Mouse (Mus musculus) embryo, embryonic 10 days (tissue): ENCODE results near the gene Tmem107.
"Not testable (repeated sequence)": the region's sequence is repeated elsewhere in the genome, so short reads cannot be mapped to it uniquely, and the experiment has no call there.

Source experiments
- DNase-seq: peaks from one replicate; pipeline ENCODE4 v3.0.0-alpha.2; 2015; ENCODE audit warnings: low spot score

The Tmem107 gene

DNA sequence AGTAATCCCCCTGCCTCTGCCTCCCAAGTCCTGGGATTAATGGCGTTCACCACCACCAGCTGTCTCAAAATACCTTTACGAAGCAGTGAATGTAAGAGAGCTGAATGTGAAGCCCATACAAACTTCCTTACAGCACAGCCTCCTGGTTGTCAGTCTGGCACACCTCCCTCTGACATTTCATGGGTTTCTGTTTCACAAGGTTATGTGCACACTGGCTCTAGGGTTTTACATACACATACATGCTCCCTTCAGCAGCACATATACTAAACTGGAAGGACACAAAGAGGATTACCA lies 4.1 kb downstream of the Tmem107 start:
- DNase-seq, result no peak

DNA sequence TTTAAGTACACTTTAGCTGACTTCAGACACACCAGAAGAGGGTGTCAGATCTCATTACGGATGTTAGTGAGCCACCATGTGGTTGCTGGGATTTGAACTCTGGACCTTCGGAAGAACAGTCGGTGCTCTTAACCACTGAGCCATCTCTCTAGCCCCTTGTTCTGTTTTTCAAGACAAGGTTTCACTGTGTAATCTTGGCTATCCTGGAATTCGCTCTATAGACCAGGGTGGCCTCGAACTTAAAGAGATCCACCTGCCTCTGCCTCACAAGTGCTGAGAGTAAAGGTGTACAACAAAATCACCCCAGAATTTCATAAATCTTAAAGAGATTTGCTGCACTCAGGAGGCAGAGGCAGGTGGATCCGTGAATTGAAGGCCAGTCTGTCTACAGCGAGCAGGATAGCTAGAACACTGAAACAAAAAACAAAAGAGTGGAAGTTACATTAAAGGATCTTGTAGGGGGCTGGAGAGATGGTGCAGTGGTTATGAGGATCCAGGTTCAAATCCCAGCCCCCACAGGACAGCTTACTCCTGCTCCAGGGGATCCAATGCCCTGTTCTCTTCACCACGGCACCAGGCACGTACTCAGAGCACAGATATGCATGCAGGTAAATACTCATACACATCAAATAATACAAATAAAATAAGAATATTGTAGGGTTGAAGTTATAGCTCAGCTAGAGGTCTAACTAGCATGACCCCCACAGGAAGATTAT lies 5.3 kb downstream of the Tmem107 start:
- DNase-seq, result peak; percentile 60

DNA sequence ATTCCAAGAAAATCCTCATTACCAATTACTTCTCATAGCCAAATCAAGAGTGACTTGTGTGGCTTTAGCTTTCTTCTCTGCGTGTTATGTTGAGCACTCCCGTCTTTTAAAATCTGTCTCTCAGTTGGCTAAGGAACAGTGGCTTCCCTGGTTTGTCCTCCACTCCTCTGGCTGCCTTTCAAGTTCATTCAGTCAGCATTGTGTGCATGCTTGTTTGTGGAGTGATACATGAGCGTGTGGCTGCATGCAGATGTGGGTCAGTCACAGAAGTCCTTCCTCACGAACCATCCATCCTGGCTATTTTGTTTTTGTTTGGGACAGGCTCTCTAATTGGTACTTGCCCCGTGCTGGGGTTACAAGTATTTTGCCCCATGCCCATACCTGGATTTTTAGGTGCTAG lies 6.0 kb downstream of the Tmem107 start:
- DNase-seq, result no peak

DNA sequence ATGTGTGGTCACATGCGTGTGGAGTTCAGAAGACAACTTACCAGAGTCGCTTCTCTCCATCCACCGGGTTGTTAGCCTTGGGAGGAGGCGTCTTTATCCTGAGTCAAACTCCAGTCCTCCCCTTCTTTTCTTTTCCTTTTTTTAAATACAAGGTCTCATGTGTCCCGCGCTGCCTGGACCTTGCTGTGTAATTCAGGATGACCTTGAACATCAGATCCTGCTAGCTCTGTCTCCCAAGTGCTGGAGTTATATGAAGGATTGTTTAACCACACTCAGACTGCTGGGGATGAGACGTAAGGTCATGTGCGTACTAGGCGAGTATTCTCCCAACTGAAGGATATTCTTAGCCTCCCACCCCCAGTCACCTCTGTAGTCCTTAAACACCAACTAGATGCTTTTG lies 6.7 kb downstream of the Tmem107 start:
- no peak for DNase-seq

DNA sequence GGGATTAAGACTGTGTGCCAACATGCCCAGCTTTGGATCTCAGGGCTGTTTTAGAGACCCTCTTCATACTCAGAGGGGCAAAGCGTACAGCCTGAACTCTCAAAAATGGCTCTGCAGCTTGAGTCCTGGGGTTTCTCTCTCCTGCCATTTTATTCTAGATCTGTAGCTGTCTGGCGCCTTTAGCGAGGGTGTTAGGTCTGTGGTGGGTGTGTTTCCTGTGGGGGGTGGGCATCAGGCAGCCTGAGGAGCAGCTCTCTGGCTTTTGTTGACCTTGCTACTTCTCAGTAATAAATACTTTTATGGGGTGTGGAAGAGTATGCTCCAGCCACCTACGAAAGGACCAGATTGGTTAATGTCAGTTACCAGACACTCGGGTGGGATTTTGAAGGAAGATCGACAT lies 7.4 kb downstream of the Tmem107 start:
- DNase-seq, result no peak

DNA sequence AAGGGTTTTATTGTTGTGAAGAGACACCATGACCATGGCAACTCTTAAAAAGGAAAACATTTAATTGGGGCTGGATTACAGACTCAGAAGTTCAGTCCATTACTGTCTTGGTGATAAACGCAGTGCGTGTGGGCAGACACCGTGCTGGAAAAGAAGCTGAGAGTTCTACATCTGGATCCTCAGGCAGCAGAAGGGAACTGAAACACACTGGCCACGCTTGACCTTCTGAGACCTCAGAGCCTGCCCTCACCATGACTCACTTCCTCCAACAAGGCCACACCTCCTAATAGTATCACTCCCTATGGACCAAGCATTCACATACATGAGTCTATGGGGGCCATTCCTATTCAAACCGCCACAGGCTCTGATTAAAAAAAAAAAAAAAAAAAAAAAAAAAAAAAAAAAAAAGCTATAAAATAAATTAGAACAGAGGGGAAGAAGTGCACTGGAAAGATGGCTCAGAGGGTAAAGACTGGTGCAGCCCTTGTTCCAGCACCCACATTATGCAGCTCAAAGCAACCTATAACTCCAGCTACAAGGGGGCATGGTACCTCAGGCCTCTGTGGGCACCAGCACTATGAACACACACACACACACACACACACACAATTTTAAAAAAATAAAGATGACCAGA lies 8.3 kb downstream of the Tmem107 start:
- DNase-seq, result peak; percentile 49

DNA sequence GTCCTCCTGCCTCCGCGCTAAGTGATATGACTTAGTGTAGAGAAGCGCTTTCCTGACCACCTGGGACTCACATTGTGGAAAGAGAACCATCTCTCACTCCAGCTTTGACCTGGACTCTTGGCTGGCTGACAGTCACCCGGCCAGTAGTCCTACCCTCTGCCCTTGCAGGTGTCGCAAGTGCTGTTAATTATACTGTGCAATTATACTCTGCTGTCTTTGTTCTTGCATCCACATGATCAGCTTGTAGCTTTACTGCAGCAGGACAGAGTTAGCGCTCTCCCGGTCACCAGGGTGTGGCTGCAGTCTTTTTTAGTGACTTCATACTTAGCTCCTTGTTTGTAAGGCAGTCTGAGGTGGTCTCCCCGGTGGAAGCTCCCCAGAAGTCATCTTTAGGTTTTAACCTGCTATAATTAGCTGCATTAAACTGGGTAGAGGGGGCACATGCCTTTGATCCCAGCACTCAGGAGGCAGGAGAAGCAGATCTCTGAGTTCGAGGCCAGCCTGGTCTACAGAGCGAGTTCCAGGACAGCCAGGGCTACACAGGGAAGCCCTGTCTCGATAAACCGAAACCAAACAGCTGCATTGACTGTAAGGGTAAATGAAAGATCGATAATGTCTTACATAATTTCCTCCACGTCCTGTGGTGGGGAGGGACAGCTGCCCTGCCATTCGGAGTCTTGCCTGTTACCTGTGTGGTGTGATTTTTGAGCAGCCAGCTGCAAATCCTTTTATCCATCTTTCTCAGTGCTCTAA lies 9.7 kb downstream of the Tmem107 start:
- no peak for DNase-seq

DNA sequence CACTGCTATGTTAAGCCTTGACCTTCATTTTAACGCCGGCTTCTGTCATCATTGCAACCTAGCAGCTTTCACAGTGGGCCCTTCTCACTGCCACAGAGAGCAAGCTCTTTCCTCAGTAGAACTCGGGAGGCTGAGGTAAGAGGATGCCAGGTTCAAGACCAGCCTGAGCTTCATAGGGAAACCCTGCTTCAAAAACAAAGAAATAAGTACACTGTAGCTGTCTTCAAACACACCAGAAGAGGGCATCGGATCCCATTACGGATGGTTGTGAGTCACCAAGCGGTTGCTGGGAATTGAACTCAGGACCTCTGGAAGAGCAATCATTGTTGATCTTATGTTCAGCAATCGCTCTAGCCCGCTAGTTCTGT lies 10.2 kb downstream of the Tmem107 start:
- DNase-seq, result no peak

DNA sequence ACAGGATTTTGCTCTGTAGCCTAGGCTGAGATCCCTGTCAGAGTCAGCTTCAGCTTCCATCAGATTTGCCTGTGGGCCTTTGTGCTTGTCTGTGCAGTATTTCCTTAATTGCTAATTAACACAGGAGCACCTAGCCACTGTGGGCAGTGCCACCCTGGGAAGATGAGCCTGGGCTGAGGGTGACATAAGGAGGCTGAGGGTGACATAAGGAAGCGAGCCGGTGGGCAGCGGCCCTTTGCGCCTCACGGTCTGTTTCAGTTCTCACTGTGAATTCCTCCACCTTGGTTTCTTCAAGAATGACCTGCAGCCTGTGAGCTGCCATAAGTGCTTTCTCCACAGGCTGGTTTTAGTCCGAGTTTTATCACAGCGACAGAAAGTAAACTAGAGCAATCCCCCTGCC lies 11.0 kb downstream of the Tmem107 start:
- DNase-seq, result no peak

DNA sequence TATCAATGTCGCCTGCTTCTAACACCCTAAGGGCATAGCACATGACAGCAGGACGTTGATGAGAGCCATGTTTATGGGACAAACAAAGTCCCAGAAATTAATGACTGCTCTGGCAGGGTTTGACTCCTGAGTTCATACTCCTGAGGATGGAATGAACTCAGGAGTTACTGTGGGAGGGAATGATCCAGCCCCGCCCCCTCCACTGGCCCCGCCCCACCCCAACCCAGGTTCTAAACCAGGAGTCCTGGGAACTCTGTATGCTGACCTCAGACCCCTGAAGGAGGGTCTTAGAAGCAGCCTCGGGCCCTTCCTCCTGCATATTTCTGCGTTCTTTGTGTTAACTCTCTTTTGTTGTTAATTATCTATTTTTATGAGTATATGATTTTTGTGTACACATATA lies 15.0 kb downstream of the Tmem107 start:
- DNase-seq, result no peak

DNA sequence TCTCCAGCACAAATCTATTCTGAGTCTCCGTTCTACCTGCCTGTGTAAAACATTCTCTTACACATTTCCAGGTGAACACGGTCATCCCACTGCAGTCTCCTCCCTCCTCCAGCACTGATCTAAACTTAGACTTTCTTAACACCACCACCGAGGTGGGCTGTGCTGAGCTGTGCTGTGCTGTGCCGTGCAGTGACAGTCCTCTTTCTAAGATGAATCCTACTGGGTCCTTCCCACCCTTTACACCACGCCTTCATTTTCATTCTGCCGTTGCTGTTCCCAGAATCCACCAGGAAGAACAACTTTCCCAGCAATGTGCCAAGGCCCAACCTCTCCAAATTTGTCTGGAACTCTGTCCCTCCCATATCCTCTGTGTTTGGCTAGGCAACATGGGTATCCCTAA lies 15.8 kb downstream of the Tmem107 start:
- no peak for DNase-seq

DNA sequence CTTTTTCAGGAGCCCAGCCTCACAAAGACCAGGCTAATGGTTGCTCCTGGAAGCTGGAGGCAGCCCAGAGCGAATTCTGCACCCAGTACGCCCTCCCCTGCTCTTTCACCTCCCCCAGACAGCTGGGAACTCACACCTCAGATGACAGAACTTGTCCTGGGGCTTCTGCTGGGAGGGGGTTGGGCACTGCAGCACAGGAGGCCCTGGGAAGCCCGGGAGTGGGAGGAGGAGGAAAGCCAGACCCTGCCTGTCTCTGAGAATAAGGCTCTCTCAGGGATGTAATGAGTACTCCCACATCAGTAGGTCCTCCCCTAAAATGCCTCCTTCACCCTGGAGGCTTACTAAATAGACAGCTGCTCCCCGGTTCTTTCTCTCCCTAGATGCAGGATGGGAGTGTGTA lies 16.5 kb downstream of the Tmem107 start:
- DNase-seq, result no peak

DNA sequence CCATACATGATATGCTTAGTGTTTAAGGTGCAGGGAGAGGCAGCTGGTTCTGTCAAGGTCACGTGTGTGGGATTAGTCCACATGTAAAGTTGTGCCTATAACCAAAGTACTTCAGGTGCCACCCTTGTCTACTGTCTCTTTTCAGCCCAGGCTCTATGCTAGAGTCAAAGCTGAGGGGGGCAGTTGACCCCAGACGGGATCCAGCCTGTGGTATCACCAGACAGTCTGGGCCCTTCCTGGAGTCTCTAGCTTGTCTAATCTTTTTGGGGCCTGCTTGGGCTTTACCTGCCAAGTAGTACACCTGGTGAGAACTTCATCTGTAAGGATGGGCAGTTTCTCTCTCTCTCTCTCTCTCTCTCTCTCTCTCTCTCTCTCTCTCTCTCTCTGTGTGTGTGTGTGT lies 17.0 kb downstream of the Tmem107 start:
- DNase-seq, result no peak

DNA sequence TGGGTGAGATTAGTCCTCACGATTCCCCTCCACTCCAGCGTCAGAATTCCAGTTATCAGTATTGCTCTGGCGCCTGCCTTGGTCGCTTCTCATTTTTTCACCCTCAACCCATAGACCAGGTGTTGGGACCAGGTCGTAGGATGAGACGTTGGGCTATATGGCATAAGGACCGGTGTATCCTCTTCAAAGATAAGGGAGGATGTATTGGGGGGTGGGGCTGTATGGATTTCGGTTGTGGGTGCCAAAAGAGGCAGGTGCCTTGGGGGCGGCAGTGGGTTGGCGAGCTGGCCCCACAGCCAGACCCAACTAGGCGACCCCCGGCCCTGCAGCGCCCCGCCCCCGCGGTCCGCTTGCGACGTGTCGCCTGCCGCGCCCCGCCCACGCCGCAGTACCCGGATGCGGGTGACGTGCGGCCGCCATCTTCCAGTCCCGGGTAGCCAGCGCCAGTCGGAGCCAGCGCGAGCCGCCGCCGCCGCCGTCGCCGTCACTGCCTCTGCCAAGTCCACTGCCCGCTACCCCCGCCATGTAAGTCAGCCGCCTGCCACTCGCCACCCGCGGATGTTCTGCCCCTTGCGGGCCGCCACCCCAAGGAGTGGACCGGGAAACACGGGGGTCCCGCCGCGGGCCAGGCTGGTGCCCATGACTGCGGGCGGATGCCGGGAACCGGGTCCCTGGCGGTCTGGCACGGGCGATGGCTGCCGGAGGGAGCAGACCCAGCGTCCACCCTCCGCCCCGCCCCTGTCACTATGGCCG lies 17.7 kb downstream of the Tmem107 start, which contains the start of gene Vamp2:
Gene Vamp2 (plus strand): TSS at position 388 of the 753 bp plus-strand sequence.
- peak; percentile 94 for DNase-seq

DNA sequence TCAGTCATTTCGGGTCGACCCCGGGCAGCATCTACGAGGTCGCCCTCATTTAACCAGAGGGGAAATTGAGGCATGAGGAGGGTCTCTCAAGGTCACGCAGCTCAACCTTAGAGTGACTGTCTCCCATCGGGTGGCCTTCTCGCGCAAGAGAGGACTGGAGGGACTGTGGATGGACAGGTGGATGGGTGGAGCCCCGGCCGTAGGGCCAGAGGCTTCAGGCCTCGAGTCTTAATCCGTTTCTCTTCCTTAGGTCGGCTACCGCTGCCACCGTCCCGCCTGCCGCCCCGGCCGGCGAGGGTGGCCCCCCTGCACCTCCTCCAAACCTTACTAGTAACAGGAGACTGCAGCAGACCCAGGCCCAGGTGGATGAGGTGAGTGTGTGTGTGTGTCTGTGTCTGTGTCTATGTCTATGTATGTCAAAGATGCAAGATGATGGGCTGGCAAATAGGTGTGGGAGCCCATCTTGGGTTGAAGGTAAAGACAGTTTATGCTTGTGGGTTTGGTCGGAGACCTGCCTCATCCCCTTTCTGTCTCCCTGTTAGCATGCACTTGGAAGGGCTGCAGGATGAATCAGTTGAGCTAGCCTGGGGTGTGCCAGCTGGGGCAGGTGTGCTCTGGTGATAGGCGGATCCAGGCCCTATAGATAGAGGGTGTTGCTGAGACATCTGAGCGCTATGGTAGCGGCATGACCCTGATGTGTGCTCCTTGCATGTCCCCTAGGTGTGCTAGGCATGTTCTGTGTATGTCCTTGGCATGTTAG lies 18.4 kb downstream of the Tmem107 start:
- no peak for DNase-seq

DNA sequence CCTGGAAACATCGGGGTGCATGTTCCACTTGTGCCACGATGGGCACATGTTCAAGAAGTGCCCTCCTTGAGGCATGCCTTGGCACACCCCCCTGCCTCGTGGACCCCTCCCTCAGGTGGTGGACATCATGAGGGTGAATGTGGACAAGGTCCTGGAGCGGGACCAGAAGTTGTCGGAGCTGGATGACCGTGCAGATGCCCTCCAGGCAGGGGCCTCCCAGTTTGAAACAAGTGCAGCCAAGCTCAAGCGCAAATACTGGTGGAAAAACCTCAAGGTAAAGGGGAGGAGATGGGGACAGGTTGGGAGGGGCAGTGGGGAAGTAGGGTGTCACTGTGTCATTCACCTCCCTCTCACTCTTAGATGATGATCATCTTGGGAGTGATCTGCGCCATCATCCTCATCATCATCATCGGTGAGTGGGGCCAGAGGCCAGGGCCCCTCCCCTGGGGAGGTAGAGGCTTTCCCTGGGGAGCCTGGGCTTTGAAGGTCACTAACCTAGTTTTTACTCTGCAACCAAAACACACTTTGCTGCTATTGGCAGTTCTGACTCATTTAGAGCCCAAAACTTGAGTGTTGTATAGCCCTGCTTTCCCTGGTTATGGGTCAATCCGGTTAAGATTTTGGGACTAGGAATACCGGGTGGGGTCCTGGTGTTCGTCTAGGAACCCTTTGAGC lies 19.1 kb downstream of the Tmem107 start:
- DNase-seq, result no peak

DNA sequence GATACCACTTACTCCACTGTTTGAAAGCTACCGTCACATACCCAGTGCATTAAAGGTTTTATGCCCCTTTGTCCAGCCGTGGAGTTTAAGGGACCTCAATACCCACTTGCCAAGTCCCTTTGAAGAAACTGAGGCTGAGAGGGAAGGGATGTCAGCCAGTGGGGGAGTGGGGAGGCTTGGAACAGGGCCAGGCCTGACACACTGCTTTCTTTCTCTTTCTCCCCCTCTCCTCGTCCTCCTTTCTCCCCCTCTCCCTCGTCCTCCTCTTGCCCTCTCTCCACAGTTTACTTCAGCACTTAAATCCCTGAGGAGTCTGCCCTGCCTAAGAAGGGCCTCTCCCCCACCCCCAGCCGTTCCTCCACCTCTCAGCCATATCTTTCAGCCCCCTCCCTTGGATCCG lies 19.8 kb downstream of the Tmem107 start:
- DNase-seq, result no peak

DNA sequence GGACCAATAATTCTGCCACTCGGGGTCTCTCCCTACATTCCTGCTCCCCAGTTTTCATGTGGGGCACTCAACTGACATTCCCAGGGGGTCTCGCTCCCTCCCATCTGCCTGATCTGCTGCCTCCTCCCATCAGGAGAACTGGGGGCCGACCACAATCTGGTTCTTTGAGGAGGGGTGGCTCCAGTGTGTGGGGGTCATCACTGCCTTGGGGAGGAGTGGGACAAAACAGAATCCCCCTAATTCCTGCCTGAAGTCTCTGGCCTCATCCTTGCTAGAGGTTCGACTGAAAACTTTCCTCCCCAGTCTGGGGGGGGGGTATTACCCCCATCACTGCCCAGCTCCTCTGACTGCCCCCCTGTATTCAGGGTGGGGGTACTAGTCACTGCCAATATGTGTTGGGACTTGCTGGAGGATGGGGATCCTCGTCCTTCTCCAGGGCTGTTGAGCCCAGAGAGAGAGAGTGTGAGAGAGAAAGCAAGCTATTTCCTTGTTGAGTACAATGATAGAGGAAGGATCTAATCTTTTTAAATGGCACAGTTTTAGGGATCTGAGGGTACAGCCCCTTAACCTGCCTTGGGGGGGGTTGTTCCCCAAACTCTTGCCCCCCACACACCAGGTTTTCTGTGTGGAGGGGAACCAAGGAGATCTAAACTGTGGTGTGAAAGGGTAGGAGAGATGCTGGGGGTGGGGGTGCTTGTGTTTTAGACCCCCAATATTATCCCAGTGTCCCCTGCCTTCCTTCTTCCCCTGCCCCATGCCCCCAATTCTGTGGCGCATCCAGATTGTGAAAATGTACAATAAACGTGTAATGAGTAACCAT lies 21.2 kb downstream of the Tmem107 start:
- DNase-seq, result no peak

DNA sequence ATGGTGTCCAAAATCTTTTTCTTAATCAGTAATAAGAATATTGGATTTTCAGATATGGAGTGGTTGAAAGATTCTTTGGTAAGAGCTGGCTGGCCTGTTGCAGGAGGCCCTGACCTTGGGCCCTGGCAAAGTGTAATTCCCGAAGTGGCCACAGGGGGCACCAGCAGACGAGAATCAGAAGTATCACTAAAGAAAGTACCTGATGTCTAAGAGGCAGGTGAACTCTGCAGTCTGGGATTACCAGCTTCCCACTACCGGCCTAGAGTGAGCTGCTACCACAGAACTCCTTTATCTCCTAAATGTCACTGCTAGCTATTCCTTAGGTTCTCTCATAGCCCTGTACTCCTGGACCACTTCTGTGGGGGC lies 21.8 kb downstream of the Tmem107 start:
- DNase-seq, result peak; percentile 80

DNA sequence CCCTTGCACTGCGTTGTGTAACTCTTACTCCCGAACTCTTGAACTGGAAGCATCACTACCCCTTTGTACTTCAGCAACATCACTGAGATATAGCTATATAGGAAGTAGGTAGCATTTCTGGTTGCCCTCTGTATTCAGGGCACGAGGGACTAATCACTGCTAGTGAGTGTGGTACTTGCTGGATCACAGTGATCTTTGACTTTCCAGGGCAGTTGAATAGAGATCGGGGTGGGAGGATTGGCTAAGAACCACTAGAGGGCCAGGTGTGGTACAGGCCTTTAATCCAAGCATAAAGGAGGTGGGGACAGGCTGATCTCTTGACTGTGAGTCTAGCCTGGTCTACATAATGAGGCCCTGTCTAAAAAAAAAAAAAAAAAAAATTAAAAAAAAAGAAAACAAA lies 22.3 kb downstream of the Tmem107 start:
- no peak for DNase-seq

DNA sequence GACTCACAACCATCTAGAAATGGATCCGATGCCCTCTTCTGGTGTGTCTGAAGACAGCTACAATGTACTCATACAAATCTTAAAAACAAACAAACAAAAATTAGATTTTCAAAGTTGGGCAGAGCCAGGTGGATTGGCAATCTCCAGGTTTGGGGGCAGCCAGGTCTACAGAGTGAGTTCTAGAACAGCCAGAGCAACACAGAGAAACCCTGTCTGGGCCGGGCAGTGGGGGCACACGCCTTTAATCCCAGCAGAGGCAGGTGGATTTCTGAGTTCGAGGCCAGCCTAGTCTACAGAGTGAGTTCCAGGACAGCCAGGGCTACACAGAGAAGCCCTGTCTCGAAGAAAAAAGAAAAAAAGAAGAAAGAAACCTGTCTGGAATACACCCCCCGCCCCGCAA lies 23.2 kb downstream of the Tmem107 start:
- DNase-seq, result not testable (repeated sequence)
